Mouse (Mus musculus) intestine, embryonic 14.5 days (tissue): ENCODE results near the gene Vps45. TPM values are rescaled to one million over a fixed set of nuclear protein-coding genes. Genes with fewer than 3 reads are reported as not detected.

Source experiments
- ATAC-seq: fragments of 200-750 bp; cut with Nextera tagmentation; replicated peaks from 2 replicates; pipeline ENCODE4 v1.8.0; 2017; ENCODE audit warnings: low read depth, moderate number of reproducible peaks, moderate TSS enrichment, moderate library complexity; ENCODE audit not compliant: low FRiP score, low TSS enrichment
- DNase-seq: peaks from one replicate; pipeline ENCODE4 v3.0.0-alpha.2; 2018; ENCODE audit warnings: low spot score
- H3K27ac ChIP-seq: fragments of 300-500 bp; sonication (generic); 2 replicates; pipeline ENCODE4 v1.5.1; 2014; ENCODE audit warnings: low read depth, mild to moderate bottlenecking, control low read depth
- H3K27me3 ChIP-seq: fragments of 300-500 bp; sonication (generic); replicated peaks from 2 replicates; pipeline ENCODE4 v1.6.1; 2014; ENCODE audit warnings: low read length, control low read depth; ENCODE audit not compliant: control insufficient read depth, insufficient read depth
- H3K36me3 ChIP-seq: fragments of 300-500 bp; sonication (generic); 2 replicates; pipeline ENCODE4 v1.6.1; 2014; ENCODE audit warnings: low read length, control low read depth; ENCODE audit not compliant: control insufficient read depth, insufficient read depth
- H3K4me1 ChIP-seq: fragments of 300-500 bp; sonication (generic); replicated peaks from 2 replicates; pipeline ENCODE4 v1.6.1; 2014; ENCODE audit warnings: low read length, control low read depth, mixed read lengths; ENCODE audit not compliant: control insufficient read depth, insufficient read depth
- H3K4me2 ChIP-seq: fragments of 300-500 bp; sonication (generic); 2 replicates; pipeline ENCODE4 v1.6.1; 2014; ENCODE audit warnings: low read length
- H3K4me3 ChIP-seq: fragments of 300-500 bp; sonication (generic); 2 replicates; pipeline ENCODE4 v1.5.1; 2014; ENCODE audit warnings: low read depth, low read length, control low read depth, mixed read lengths
- H3K9ac ChIP-seq: fragments of 300-500 bp; sonication (generic); 2 replicates; pipeline ENCODE4 v1.6.1; 2014; ENCODE audit warnings: mild to moderate bottlenecking, low read length
- H3K9me3 ChIP-seq: fragments of 300-500 bp; sonication (generic); 2 replicates; pipeline ENCODE4 v1.6.1; 2016; ENCODE audit warnings: low read length, control low read depth; ENCODE audit not compliant: control insufficient read depth
- WGBS: fragments of 180-500 bp; shearing (Covaris S2); extraction: QIAGEN DNeasy Blood & Tissue Kit; methylation state at CpG from one replicate; pipeline ENCODE4 v1.1.7; 2014; 5-methylcytosine and 5-hydroxymethylcytosine counted together
- polyA plus RNA-seq: library from polyadenylated mRNA; unstranded; fragments of >200 nt; fragmentation: Nextera tagmentation; extraction: Ambion mirVana; gene quantifications from 2 replicates; pipeline ENCODE4 v1.2.1, GENCODE M21; 2014

The Vps45 gene
- polyA plus RNA-seq, 1 experiment from 2014 or later = 20.6 TPM

DNA sequence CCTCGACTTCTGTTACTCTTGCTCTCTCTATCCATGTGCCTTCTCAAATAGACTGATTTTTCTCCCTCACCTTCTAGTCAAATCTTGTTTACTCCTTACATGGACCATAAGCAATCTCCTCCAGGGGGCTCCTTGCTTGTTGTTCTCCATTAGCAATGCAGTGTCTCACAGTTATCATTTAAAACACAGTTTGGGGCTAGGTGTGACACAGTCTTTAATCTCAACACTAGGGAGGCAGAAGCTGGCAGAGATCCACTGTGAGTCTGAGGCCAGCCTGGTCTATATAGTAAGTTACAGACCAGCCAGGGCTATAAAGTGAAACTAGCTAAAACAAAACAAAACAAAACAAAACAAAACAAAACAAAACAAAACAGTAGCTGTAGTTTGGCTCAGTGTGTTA, 31.1 kb downstream of the Vps45 start:
- no peak overlapping the region for H3K9ac ChIP-seq
- WGBS = 88% methylated on average over 1 of the region's 1 CpGs
- no peak overlapping the region for H3K27ac ChIP-seq
- ATAC-seq (no peak), DNase-seq (no peak)
- no peaks in the 10 kb centered on the region for H3K9me3 ChIP-seq
- H3K4me2 ChIP-seq = no peak overlapping the region
- no peaks in the 10 kb centered on the region for H3K4me1 ChIP-seq
- H3K36me3 ChIP-seq = peaks cover 4% of the 10 kb centered on the region; the same call in 1 of the 2 replicates
- H3K4me3 ChIP-seq = no peak overlapping the region
- no peaks in the 10 kb centered on the region for H3K27me3 ChIP-seq

DNA sequence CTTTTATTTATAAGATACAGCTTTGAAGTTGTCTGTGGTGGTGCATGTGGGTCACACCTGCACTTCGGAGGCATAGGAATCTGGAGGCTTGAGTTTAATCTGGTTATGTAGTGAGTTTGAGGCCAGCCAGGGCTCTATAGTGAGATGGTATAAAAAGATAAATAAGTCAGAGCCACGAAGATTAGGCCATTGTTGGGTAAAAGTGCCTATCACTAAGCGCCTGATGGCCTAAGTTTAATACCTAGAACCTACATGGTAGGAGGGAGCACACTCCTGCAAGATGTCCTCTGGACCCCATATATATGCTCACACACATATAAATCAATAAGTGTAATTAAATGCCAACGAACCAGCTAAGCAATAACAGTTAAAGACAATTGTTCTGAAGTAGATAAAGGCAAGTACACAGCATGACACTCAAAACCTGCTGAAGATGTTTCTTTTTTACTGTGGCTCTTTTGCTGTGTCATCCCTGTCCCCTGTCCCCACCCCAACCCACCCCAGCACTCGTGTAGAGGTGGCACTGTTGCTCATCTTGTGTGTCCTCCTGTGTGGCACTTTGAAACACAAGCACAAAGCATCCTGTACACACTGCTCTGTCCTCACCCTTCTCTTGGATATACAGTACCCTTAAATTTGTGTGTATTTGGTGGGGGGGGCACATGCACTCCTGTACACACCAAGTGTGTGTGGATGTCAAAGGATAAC, 36.7 kb downstream of the Vps45 start:
- no peak overlapping the region for H3K4me3 ChIP-seq
- H3K9me3 ChIP-seq = no peaks in the 10 kb centered on the region
- no peak overlapping the region for H3K4me2 ChIP-seq
- ATAC-seq = no peak
- no peak overlapping the region for H3K27ac ChIP-seq
- H3K4me1 ChIP-seq = no peaks in the 10 kb centered on the region
- H3K27me3 ChIP-seq = no peaks in the 10 kb centered on the region
- H3K36me3 ChIP-seq = no peaks in the 10 kb centered on the region
- H3K9ac ChIP-seq = no peak overlapping the region
- WGBS = 77% methylated on average over 5 of the region's 5 CpGs
- DNase-seq = no peak

DNA sequence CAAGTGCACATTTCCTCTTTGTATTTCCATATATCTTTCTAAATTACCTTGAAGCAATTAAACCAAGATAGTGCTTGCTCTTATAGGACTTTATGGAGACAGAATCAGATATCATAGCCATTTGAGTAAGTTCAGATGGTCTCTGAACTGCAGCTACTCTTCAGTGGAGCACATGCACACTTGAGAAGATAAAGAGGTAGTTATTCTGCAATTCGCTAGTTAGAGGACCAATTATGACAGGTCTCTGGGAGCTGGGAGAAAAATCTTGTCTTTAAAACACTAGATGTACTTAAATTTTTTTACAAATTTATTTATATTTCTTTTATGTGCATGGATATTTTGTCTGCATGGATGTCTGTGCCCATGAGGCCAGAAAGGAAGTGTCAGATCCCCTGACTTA, 37.5 kb downstream of the Vps45 start:
- H3K9me3 ChIP-seq = no peaks in the 10 kb centered on the region
- no peaks in the 10 kb centered on the region for H3K36me3 ChIP-seq
- H3K9ac ChIP-seq = no peak overlapping the region
- H3K4me3 ChIP-seq = no peak overlapping the region
- no peaks in the 10 kb centered on the region for H3K27me3 ChIP-seq
- no peak overlapping the region for H3K4me2 ChIP-seq
- H3K4me1 ChIP-seq = no peaks in the 10 kb centered on the region
- no peak overlapping the region for H3K27ac ChIP-seq
- DNase-seq (no peak), ATAC-seq (no peak)
- 88% methylated on average over 1 of the region's 1 CpGs for WGBS

DNA sequence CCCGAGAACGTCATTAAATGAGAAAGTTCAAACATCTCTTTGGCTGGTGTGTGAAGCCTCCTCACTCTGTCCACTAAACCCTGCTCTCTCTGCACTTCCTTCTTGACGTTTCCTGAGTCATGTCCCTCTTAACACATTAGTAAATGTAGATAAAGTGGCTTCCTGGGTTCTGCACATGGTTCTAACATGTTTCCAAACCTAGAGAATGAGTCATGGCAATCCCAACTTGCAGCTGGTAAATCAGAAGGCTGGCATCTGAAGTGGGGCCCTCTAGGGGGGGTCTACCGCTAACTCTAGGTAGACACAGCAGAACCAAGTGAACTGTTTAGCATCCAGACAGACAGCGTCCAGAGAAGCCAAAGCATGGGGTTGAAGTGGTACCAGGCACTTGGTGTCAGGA, 40.8 kb downstream of the Vps45 start:
- Histone ChIP-seq H3K9me3 (no peaks in the 10 kb centered on the region), H3K4me1 (no peaks in the 10 kb centered on the region), H3K27ac (no peak overlapping the region), H3K27me3 (no peaks in the 10 kb centered on the region), H3K9ac (no peak overlapping the region), H3K4me2 (no peak overlapping the region), H3K4me3 (no peak overlapping the region), H3K36me3 (no peaks in the 10 kb centered on the region)
- no peak for ATAC-seq
- DNase-seq = no peak
- 61% methylated on average over 5 of the region's 5 CpGs for WGBS

DNA sequence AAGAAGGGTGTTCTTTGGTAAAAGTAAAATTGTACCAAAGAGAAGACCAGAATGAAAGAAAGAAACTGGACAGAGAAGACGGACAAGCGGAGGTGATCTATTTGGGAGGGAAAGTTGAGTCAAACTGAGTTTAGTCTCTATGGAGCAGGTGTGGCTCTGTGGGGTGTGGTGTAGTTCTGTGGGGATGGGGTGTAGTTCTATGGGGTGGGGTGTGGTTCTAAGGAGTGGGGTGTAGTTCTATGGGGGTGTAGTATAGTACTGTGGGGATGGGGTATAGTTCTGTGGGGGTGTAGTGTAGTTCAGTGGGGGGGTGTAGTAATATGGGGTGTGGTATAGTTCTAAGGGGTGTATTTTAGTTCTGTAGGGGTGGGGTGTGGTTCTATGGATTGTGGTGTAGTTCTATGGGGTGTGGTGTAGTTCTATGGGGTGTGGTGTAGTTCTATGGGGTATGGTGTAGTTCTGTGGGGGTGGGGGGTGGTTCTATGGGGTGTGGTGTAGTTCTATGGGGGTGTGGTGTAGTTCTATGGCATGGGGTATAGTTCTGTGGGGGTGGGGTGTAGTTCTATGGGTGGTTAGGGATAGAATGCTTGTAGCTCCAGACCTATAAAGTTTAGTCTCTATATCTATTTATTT, 41.9 kb downstream of the Vps45 start:
- ATAC-seq (no peak), DNase-seq (no peak)
- Histone ChIP-seq H3K9ac (no peak overlapping the region), H3K9me3 (no peaks in the 10 kb centered on the region), H3K36me3 (no peaks in the 10 kb centered on the region), H3K27ac (no peak overlapping the region), H3K4me2 (no peak overlapping the region), H3K4me3 (no peak overlapping the region), H3K4me1 (no peaks in the 10 kb centered on the region), H3K27me3 (no peaks in the 10 kb centered on the region)
- 96% methylated on average over 2 of the region's 2 CpGs for WGBS

DNA sequence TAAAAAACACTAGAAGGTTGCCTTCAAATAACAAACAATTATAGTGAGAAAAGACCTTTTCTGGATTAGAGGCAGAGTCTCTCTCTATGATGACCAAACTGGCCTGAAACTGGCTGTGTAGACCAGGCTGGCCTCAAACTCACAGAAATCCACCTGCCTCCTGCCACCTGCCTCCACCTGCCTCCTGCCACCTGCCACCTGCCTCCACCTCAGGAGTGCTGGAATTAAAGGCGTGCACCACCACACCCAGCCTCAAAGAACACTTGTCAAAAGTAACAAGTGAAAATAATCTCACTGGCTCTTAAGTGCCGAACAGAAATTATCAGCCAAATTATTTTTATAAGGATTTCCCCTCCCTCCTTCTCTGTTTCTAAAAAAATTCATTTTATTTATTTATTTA, 42.6 kb downstream of the Vps45 start:
- H3K36me3 ChIP-seq = no peaks in the 10 kb centered on the region
- H3K27ac ChIP-seq = no peak overlapping the region
- no peaks in the 10 kb centered on the region for H3K9me3 ChIP-seq
- ATAC-seq (no peak), DNase-seq (no peak)
- H3K4me2 ChIP-seq = no peak overlapping the region
- no peak overlapping the region for H3K9ac ChIP-seq
- 88% methylated on average over 2 of the region's 2 CpGs for WGBS
- no peak overlapping the region for H3K4me3 ChIP-seq
- no peaks in the 10 kb centered on the region for H3K27me3 ChIP-seq
- H3K4me1 ChIP-seq = no peaks in the 10 kb centered on the region

DNA sequence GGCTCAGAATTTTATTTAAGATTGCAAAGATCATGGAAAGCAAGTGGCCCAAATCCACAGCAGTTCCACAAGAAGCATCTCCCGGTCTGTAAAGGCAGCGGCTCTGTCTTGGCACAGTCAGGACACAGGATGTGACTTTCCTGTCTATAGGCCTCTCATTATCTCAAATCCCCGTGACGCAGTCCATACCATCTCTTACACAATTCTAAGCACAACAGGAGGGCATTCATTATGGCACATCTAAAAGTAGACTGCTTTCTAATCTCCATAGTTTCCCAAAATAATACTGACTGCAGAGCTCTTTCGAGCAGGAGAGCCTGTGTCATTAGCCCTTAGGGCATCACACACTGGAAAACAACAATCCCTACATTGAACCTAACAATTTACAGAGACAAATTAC, 45.5 kb downstream of the Vps45 start:
- no peaks in the 10 kb centered on the region for H3K9me3 ChIP-seq
- no peaks in the 10 kb centered on the region for H3K27me3 ChIP-seq
- H3K9ac ChIP-seq = no peak overlapping the region
- no peak overlapping the region for H3K27ac ChIP-seq
- ATAC-seq (no peak), DNase-seq (no peak)
- WGBS = 73% methylated on average over 5 of the region's 5 CpGs
- H3K36me3 ChIP-seq = no peaks in the 10 kb centered on the region
- no peaks in the 10 kb centered on the region for H3K4me1 ChIP-seq
- no peak overlapping the region for H3K4me3 ChIP-seq
- no peak overlapping the region for H3K4me2 ChIP-seq

DNA sequence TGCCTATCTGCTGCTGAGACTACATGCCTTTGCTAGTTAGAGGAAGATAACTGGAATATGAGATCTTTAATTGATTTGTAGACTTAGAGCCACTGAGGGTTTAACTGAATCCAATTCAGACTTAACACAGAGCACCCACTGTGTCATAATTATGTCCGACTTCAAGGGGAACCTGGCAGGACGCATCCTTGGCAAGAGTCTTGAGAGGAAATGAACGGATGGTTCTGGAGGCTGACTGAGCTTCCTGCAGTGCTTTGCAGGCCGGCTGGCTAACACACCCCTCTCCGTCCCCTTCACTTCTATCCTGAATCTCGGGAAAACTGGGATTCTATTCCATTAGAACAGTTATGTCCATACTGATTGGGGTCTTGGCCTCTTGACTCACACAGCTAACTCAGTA, 49.8 kb downstream of the Vps45 start:
- Histone ChIP-seq H3K4me2 (no peak overlapping the region), H3K27me3 (no peaks in the 10 kb centered on the region), H3K9me3 (no peaks in the 10 kb centered on the region), H3K9ac (no peak overlapping the region), H3K4me1 (no peaks in the 10 kb centered on the region), H3K27ac (no peak overlapping the region), H3K4me3 (no peak overlapping the region), H3K36me3 (no peaks in the 10 kb centered on the region)
- DNase-seq (no peak), ATAC-seq (no peak)
- WGBS = 82% methylated on average over 6 of the region's 6 CpGs

DNA sequence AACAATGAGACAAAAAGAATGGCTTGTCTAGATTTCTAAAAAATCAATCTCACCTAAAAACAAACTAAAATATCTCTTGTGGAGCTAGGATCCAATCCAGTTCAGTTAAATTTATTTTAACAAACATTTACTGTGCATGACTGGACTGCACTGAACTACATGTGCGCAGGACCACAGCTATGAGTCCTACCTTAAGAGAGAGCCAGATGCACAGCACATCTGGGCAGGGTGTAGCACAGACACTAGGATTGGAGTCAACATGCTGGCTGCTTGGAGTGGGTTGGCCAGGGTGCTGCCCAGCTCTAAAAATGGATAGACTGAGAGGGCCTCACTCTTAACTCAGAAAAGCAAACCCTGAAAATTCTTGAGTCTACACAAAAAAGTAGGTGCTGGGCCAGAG, 56.7 kb downstream of the Vps45 start:
- H3K9me3 ChIP-seq = no peaks in the 10 kb centered on the region
- H3K4me1 ChIP-seq = peaks cover 10% of the 10 kb centered on the region; the same call in 1 of the 2 replicates

More for the DNA sequence above, 56.7 kb downstream of the Vps45 start:
- no peak overlapping the region for H3K27ac ChIP-seq
- no peak for ATAC-seq
- H3K36me3 ChIP-seq = no peaks in the 10 kb centered on the region
- DNase-seq = no peak
- no peaks in the 10 kb centered on the region for H3K27me3 ChIP-seq
- 97% methylated on average over 1 of the region's 1 CpGs for WGBS
- no peak overlapping the region for H3K4me3 ChIP-seq
- H3K9ac ChIP-seq = no peak overlapping the region
- H3K4me2 ChIP-seq = no peak overlapping the region
